Mouse (Mus musculus) midbrain, embryonic 13.5 days (tissue): ENCODE measurements at regions not wholly inside any gene's neighbourhood (a gene's known extent, or its start where the extent isn't known, plus 50 kb on each side); places are given as distances from the start of the nearest gene placed in this dataset.

ENCODE experiments used
- ATAC-seq: fragments of 200-750 bp; cut with Nextera tagmentation; 2 replicates; pipeline ENCODE4 v1.8.0; 2017; ENCODE audit warnings: mild to moderate bottlenecking, moderate TSS enrichment, moderate library complexity
- H3K27ac ChIP-seq: fragments of 300-500 bp; sonication (generic); 2 replicates; pipeline ENCODE4 v1.5.1; 2015; ENCODE audit warnings: inconsistent platforms, mild to moderate bottlenecking, moderate library complexity
- H3K27me3 ChIP-seq: fragments of 300-500 bp; sonication (generic); 2 replicates; pipeline ENCODE4 v1.6.1; 2015; ENCODE audit warnings: mild to moderate bottlenecking, inconsistent platforms
- H3K36me3 ChIP-seq: fragments of 300-500 bp; sonication (generic); 2 replicates; pipeline ENCODE4 v1.6.1; 2015; ENCODE audit warnings: mild to moderate bottlenecking, inconsistent platforms
- H3K4me1 ChIP-seq: fragments of 300-500 bp; sonication (generic); replicated peaks from 2 replicates; pipeline ENCODE4 v1.6.1; 2015; ENCODE audit warnings: inconsistent platforms
- H3K4me2 ChIP-seq: fragments of 300-500 bp; sonication (generic); replicated peaks from 2 replicates; pipeline ENCODE4 v1.6.1; 2015; ENCODE audit warnings: moderate library complexity, mild to moderate bottlenecking, inconsistent platforms
- H3K4me3 ChIP-seq: fragments of 300-500 bp; sonication (generic); replicated peaks from 2 replicates; pipeline ENCODE4 v1.5.1; 2015; ENCODE audit warnings: mild to moderate bottlenecking, inconsistent platforms
- H3K9ac ChIP-seq: fragments of 300-500 bp; sonication (generic); replicated peaks from 2 replicates; pipeline ENCODE4 v1.6.1; 2015; ENCODE audit warnings: mild to moderate bottlenecking, inconsistent platforms
- H3K9me3 ChIP-seq: fragments of 300-500 bp; sonication (generic); 2 replicates; pipeline ENCODE4 v1.6.1; 2016; ENCODE audit warnings: mild to moderate bottlenecking, inconsistent platforms
- WGBS: fragments of 180-500 bp; shearing (Covaris S2); methylation state at CpG from one replicate; pipeline ENCODE4 v1.1.7; 2015; 5-methylcytosine and 5-hydroxymethylcytosine counted together

GRCm38 (mm10) chr16:30869136-30869909, 211.9 kb downstream of the Xxylt1 start:
- Histone ChIP-seq H3K36me3 (no peaks in the 10 kb centered on the region), H3K27ac (no peak overlapping the region), H3K4me2 (no peak overlapping the region), H3K4me1 (peaks cover 14% of the 10 kb centered on the region; the same call in 1 of the 2 replicates), H3K9ac (no peak overlapping the region), H3K4me3 (no peak overlapping the region), H3K27me3 (no peaks in the 10 kb centered on the region), H3K9me3 (no peaks in the 10 kb centered on the region)
- 90% methylated on average over 7 of the region's 7 CpGs for WGBS
- ATAC-seq = no peak

GRCm38 (mm10) chr16:30870110-30870509, 211.1 kb downstream of the Xxylt1 start:
- Histone ChIP-seq H3K27ac (no peak overlapping the region), H3K36me3 (no peaks in the 10 kb centered on the region), H3K4me2 (no peak overlapping the region), H3K9me3 (no peaks in the 10 kb centered on the region), H3K9ac (no peak overlapping the region), H3K4me1 (peaks cover 14% of the 10 kb centered on the region; the same call in 1 of the 2 replicates), H3K27me3 (no peaks in the 10 kb centered on the region), H3K4me3 (no peak overlapping the region)
- ATAC-seq = no peak
- 85% methylated on average over 14 of the region's 14 CpGs for WGBS

- H3K4me1 ChIP-seq = peaks cover 14% of the 10 kb centered on the region; the same call in 1 of the 2 replicates
- 27% methylated on average over 2 of the region's 2 CpGs for WGBS
- no peak overlapping the region for H3K27ac ChIP-seq
- no peak overlapping the region for H3K4me2 ChIP-seq
- H3K9me3 ChIP-seq = no peaks in the 10 kb centered on the region
- H3K4me3 ChIP-seq = no peak overlapping the region
- H3K27me3 ChIP-seq = no peaks in the 10 kb centered on the region
- no peak for ATAC-seq
- H3K9ac ChIP-seq = no peak overlapping the region
- no peaks in the 10 kb centered on the region for H3K36me3 ChIP-seq
Observed at GRCm38 (mm10) chr16:30870676-30871075, 210.6 kb downstream of the Xxylt1 start.

- no peaks in the 10 kb centered on the region for H3K27me3 ChIP-seq
- no peaks in the 10 kb centered on the region for H3K9me3 ChIP-seq
- no peak overlapping the region for H3K4me2 ChIP-seq
- H3K4me1 ChIP-seq = peaks cover 14% of the 10 kb centered on the region; the same call in 1 of the 2 replicates
- WGBS = 95% methylated on average over 5 of the region's 5 CpGs
- H3K4me3 ChIP-seq = no peak overlapping the region
- H3K36me3 ChIP-seq = no peaks in the 10 kb centered on the region
- no peak overlapping the region for H3K9ac ChIP-seq
- H3K27ac ChIP-seq = no peak overlapping the region
- ATAC-seq = no peak
Observed at GRCm38 (mm10) chr16:30872147-30872546, 209.1 kb downstream of the Xxylt1 start.

GRCm38 (mm10) chr16:30873493-30874211, 207.6 kb downstream of the Xxylt1 start:
- ATAC-seq = peak; percentile 84
- Histone ChIP-seq H3K4me2 (peak overlapping the region; percentile 16; the same call in 1 of the 2 replicates), H3K27me3 (no peaks in the 10 kb centered on the region), H3K9me3 (no peaks in the 10 kb centered on the region), H3K4me3 (no peak overlapping the region), H3K36me3 (no peaks in the 10 kb centered on the region), H3K9ac (no peak overlapping the region), H3K4me1 (peaks cover 14% of the 10 kb centered on the region; the same call in 1 of the 2 replicates), H3K27ac (peak overlapping the region; percentile 62)
- WGBS = 33% methylated on average over 26 of the region's 26 CpGs

GRCm38 (mm10) chr16:30875235-30875829, 205.9 kb downstream of the Xxylt1 start:
- Histone ChIP-seq H3K9ac (no peak overlapping the region), H3K4me1 (peaks cover 14% of the 10 kb centered on the region; the same call in 1 of the 2 replicates), H3K9me3 (no peaks in the 10 kb centered on the region), H3K27me3 (no peaks in the 10 kb centered on the region), H3K4me2 (no peak overlapping the region), H3K27ac (no peak overlapping the region), H3K36me3 (no peaks in the 10 kb centered on the region), H3K4me3 (no peak overlapping the region)
- 74% methylated on average over 7 of the region's 7 CpGs for WGBS
- ATAC-seq = no peak

- Histone ChIP-seq H3K4me1 (peaks cover 15% of the 10 kb centered on the region), H3K27ac (no peak overlapping the region), H3K4me3 (no peak overlapping the region), H3K27me3 (no peaks in the 10 kb centered on the region), H3K9me3 (no peaks in the 10 kb centered on the region), H3K4me2 (no peak overlapping the region), H3K36me3 (no peaks in the 10 kb centered on the region), H3K9ac (no peak overlapping the region)
- no peak for ATAC-seq
- WGBS = 93% methylated on average over 1 of the region's 1 CpGs
Observed at GRCm38 (mm10) chr16:30878821-30879220, 202.4 kb downstream of the Xxylt1 start.

GRCm38 (mm10) chr16:30879878-30880277, 201.4 kb downstream of the Xxylt1 start:
- Histone ChIP-seq H3K9ac (no peak overlapping the region), H3K9me3 (no peaks in the 10 kb centered on the region), H3K4me2 (no peak overlapping the region), H3K27ac (no peak overlapping the region), H3K4me3 (no peak overlapping the region), H3K4me1 (peaks cover 17% of the 10 kb centered on the region), H3K27me3 (no peaks in the 10 kb centered on the region), H3K36me3 (no peaks in the 10 kb centered on the region)
- no peak for ATAC-seq
- 75% methylated on average over 1 of the region's 1 CpGs for WGBS

- H3K36me3 ChIP-seq = no peaks in the 10 kb centered on the region
Observed at GRCm38 (mm10) chr16:30880682-30881081, 200.6 kb downstream of the Xxylt1 start.

GRCm38 (mm10) chr16:30881186-30881585, 200.0 kb downstream of the Xxylt1 start:
- Histone ChIP-seq H3K4me2 (no peak overlapping the region), H3K27me3 (no peaks in the 10 kb centered on the region), H3K9ac (no peak overlapping the region), H3K9me3 (no peaks in the 10 kb centered on the region), H3K4me1 (peaks cover 17% of the 10 kb centered on the region), H3K27ac (no peak overlapping the region), H3K4me3 (no peak overlapping the region), H3K36me3 (no peaks in the 10 kb centered on the region)
- WGBS = 82% methylated on average over 5 of the region's 5 CpGs
- no peak for ATAC-seq

More at GRCm38 (mm10) chr16:30880682-30881081, 200.6 kb downstream of the Xxylt1 start:
- Histone ChIP-seq H3K4me3 (no peak overlapping the region), H3K4me2 (no peak overlapping the region), H3K27me3 (no peaks in the 10 kb centered on the region), H3K9me3 (no peaks in the 10 kb centered on the region), H3K27ac (no peak overlapping the region), H3K9ac (no peak overlapping the region), H3K4me1 (peaks cover 17% of the 10 kb centered on the region)
- no peak for ATAC-seq
- 96% methylated on average over 3 of the region's 3 CpGs for WGBS

GRCm38 (mm10) chr16:30883490-30884188, 197.6 kb downstream of the Xxylt1 start:
- H3K36me3 ChIP-seq = no peaks in the 10 kb centered on the region
- no peak overlapping the region for H3K9ac ChIP-seq
- H3K9me3 ChIP-seq = no peaks in the 10 kb centered on the region
- no peak overlapping the region for H3K4me2 ChIP-seq
- H3K27ac ChIP-seq = peak overlapping the region; percentile 28
- H3K4me1 ChIP-seq = peaks cover 32% of the 10 kb centered on the region
- no peaks in the 10 kb centered on the region for H3K27me3 ChIP-seq
- no peak overlapping the region for H3K4me3 ChIP-seq
- peak; percentile 57; the same call in 1 of the 2 replicates for ATAC-seq
- 39% methylated on average over 13 of the region's 13 CpGs for WGBS
